Mouse (Mus musculus) cerebellum, adult 9-10 months (tissue): ENCODE measurements at regions not wholly inside any gene's neighbourhood (a gene's known extent, or its start where the extent isn't known, plus 50 kb on each side); places are given as distances from the start of the nearest gene placed in this dataset.

Source experiments
- DNase-seq: peaks from one replicate; pipeline ENCODE4 v3.0.0; 2022

GRCm38 (mm10) chr15:97125836-97126822, 70.4 kb upstream of the Slc38a4 start:
- no peak for DNase-seq

GRCm38 (mm10) chr15:97122263-97122662, 66.5 kb upstream of the Slc38a4 start:
- DNase-seq: no peak

- no peak for DNase-seq
Measured at GRCm38 (mm10) chr15:97112452-97113200, 56.9 kb upstream of the Slc38a4 start.

- no peak for DNase-seq
Measured at GRCm38 (mm10) chr15:97111320-97112192, 55.8 kb upstream of the Slc38a4 start.

- DNase-seq: no peak
Measured at GRCm38 (mm10) chr15:97107779-97108178, 52.0 kb upstream of the Slc38a4 start.

GRCm38 (mm10) chr15:97106556-97106955, 50.8 kb upstream of the Slc38a4 start:
- no peak for DNase-seq
